Mouse (Mus musculus): ENCODE results near the gene Ap3d1. TPM values are rescaled to one million over a fixed set of nuclear protein-coding genes. Genes with fewer than 3 reads are reported as not detected.
A peak's percentile ranks its signal among the peaks of the same experiment; 100 is the strongest.

Ap3d1 gene
- polyA plus RNA-seq, 1 experiment, result 35.0 TPM

DNA sequence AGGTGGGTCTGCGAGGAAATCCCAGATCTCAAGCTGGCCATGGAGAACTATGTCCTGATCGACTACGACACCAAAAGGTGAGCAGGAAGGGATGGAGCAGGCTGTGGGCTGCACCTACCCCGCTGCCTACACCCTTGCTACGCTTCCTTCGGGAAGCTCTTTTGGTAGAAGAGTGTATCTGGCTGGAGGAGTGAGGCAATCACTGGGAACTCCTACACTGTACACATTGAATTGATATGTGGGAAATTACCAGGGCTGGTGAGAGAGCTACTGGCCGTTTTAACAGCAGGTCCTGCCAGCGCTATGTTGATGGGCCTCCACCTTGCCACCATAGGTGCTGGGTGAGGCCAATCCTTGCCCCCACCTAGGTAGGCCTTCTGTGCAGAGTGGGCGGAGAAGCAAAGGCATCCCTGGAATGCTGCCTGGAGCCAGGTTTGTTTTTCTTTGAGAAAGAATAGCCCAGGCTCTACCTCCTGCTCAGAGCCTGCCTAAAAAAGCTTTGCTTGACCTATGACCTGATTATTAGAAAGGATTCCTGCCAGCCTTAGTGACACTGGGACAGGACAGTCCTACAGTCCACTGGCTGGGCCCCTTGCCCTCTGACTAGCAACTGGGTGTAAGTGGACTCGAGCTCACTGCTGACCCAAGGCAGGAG is 24.2 kb upstream of the Ap3d1 start:
- Histone ChIP-seq H3K27ac (replicated peaks; ENCODE audit: low read depth, low read length) (peak overlapping the region; percentile 94), H3K4me3 (ENCODE audit: insufficient read depth, low read depth, low read length) (no peak overlapping the region), H3K4me1 (ENCODE audit: control insufficient read depth, insufficient read depth, insufficient read length, low read length) (peaks cover 37% of the 10 kb centered on the region)

DNA sequence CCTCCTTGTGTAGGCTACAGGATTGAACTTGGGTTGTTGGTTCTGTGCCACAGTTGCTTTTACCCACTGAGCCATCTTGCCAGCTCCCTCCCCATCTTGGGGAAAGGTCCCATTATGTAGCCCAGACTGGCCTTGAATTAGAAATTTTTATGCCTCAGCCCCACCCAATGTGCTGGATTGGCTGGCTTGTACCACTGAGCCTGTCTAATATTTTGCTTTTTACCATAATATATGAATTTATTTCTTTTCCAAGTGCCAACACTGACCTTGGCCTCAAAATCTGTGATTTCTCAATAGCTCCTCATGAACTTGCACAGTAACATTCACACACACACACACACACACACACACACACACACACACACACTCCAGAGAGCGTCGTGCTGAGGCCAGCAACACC is 23.7 kb upstream of the Ap3d1 start:
- H3K4me1 ChIP-seq (ENCODE audit: control insufficient read depth, insufficient read depth, insufficient read length, low read length), result peaks cover 39% of the 10 kb centered on the region
- H3K4me3 ChIP-seq (ENCODE audit: insufficient read depth, low read depth, low read length), result no peak overlapping the region
- H3K27ac ChIP-seq (replicated peaks; ENCODE audit: low read depth, low read length), result peak overlapping the region; percentile 94

DNA sequence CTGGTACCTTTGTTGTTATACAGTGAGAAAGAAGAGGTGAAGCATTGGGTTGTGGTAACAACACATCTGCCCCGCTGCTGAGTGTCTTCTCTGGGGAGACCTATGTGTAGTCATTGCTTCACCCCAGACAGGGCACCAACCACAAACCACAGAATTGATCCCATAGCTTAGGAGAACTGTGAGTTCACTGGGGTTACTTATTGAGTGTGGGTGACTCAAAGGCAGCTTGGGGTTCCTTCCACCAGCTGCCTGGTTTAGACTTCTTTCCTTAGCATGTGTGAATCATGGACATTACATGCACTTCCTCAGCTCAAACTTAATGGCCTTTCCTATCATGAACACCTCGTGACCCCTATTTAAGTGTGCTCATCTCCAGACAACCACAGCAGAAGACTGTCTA is 21.4 kb upstream of the Ap3d1 start:
- Histone ChIP-seq H3K4me3 (ENCODE audit: insufficient read depth, low read depth, low read length) (no peak overlapping the region), H3K27ac (replicated peaks; ENCODE audit: low read depth, low read length) (peak overlapping the region; percentile 41), H3K4me1 (ENCODE audit: control insufficient read depth, insufficient read depth, insufficient read length, low read length) (peaks cover 46% of the 10 kb centered on the region)

DNA sequence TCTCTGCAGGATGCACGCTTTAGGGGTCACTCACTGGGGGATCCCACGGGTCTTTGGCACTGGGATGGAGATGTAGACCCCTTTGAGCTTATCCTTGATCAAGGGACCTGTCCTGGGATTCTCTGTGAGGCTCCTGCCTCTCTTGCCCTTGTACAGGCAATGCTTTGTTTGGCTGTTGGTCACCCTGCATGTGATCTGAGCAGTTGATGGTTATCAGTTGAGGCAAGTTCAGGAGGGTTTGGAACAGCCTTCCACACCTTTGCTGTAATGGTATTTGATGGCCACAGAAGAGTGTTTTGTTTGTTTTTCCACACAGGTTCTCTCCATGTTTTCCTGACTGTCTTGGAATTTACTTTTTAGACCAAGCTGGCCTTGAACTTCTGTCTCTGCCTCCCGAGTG is 19.8 kb upstream of the Ap3d1 start:
- no peak overlapping the region for H3K27ac ChIP-seq (replicated peaks; ENCODE audit: low read depth, low read length)
- peaks cover 55% of the 10 kb centered on the region for H3K4me1 ChIP-seq (ENCODE audit: control insufficient read depth, insufficient read depth, insufficient read length, low read length)
- H3K4me3 ChIP-seq (ENCODE audit: insufficient read depth, low read depth, low read length), result no peak overlapping the region

DNA sequence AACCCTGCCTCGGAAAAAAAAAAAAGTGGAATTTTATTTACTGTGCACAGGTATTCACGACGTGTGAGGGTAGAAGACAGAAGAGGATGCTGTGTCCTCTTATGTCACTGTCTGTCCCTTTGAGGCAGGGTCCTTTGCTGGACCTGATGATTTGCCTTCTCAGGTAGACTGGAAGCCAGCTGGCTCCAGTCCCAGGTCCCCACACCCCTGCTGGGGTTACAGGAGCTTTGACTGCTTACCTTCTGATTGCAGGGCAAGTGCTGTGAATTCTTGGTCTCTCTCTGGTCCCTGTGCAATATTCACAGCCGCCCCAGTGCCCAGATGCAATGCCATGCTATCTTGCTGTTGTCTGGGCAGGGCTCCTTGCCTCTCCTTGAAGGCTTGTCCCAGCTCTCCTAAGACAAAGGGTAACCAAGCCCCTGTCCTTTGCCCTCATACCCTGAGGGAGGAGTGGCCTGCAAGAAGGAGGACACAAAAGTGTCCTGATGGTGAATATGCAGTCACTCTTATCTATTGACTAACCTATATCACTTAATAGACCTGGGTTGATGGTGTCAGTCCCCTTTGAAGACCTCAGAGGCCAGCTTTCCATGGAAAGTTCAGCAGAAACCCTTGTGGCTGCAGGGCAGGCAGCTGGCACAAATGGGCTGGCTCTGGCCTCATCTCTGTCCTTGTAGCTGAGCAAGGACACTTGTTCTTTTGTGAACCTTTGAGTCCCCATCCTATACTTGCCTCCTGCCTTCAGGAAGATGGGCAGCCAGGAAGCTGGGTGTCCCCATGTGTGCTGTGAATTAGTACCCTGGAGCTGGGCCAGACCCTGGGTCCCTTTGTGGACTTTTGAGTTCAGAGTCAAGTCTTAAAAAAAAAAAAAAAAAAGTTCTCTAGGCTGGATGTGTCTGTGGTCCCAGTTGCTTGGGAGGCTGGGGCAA is 18.8 kb upstream of the Ap3d1 start:
- peak overlapping the region; percentile 21 for H3K27ac ChIP-seq (replicated peaks; ENCODE audit: low read depth, low read length)
- no peak overlapping the region for H3K4me3 ChIP-seq (ENCODE audit: insufficient read depth, low read depth, low read length)
- H3K4me1 ChIP-seq (ENCODE audit: control insufficient read depth, insufficient read depth, insufficient read length, low read length), result peaks cover 60% of the 10 kb centered on the region

DNA sequence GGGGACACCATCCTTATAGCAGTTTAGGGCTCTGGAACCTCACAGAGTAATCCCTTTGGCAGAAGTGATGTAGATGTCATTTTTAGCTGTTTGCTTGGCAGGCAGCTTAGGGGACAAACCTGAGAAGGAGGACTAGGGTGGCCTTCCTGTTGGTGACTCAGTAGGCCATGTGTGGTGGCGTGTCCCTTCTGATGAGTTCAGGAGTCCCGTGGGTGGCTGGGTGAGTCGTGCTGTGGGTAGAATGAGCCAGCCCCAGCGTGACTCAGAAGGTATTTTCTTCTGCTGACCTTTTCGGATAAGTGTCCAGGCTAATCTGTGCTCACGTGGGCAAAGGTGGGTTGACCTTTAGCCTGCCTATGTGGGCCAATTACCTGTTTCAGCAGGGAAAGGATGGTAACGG is 16.6 kb upstream of the Ap3d1 start:
- peak overlapping the region; percentile 19; the same call in 1 of the 2 replicates for H3K27ac ChIP-seq (replicated peaks; ENCODE audit: low read depth, low read length)
- no peak overlapping the region for H3K4me3 ChIP-seq (ENCODE audit: insufficient read depth, low read depth, low read length)
- peaks cover 43% of the 10 kb centered on the region for H3K4me1 ChIP-seq (ENCODE audit: control insufficient read depth, insufficient read depth, insufficient read length, low read length)

DNA sequence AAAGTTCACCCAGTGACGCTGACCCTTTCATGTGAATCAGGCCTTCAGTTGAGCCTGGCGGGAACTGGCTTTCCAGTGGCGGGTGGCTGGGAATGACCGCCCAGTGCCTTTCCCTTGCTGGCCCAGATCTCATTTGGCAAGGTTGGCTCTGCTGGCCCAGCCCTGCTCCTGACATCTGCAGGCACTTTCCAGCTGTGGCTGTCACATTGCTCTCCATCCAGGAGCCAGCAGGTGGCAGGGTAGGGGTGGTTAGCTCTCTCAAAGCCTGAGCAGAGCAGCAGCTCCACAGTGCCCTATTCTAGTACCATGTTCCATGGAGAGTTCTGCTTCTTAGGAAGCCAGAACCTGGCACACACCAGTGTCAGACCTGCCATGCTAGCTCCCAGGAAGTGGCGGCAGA is 15.7 kb upstream of the Ap3d1 start:
- peak overlapping the region; percentile 84 for H3K27ac ChIP-seq (replicated peaks; ENCODE audit: low read depth, low read length)
- H3K4me3 ChIP-seq (ENCODE audit: insufficient read depth, low read depth, low read length), result peak overlapping the region; percentile 94; the same call in 1 of the 2 replicates
- H3K4me1 ChIP-seq (ENCODE audit: control insufficient read depth, insufficient read depth, insufficient read length, low read length), result peaks cover 34% of the 10 kb centered on the region

DNA sequence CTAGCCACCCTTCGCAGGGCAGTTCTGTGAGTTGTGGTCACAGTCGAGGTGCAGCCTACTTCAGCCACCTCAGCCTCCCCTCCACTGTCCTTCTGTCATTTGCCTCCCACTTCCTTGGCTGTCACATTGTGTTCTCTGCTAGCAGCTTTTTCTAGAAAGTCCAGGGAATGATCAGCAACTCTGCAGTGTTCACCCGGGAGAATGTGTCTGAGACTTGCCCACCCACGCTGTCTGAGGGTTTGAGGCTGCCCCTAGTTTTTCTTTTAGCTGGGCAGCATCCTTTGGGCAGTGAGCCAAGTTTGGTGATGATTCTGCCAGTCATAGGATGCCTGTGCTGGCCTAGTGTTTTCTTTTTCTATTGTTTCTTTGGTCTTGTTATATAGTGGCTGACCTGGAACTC is 14.9 kb upstream of the Ap3d1 start:
- H3K4me1 ChIP-seq (ENCODE audit: control insufficient read depth, insufficient read depth, insufficient read length, low read length), result peaks cover 33% of the 10 kb centered on the region
- peak overlapping the region; percentile 84 for H3K27ac ChIP-seq (replicated peaks; ENCODE audit: low read depth, low read length)
- peak overlapping the region; percentile 94 for H3K4me3 ChIP-seq (ENCODE audit: insufficient read depth, low read depth, low read length)

DNA sequence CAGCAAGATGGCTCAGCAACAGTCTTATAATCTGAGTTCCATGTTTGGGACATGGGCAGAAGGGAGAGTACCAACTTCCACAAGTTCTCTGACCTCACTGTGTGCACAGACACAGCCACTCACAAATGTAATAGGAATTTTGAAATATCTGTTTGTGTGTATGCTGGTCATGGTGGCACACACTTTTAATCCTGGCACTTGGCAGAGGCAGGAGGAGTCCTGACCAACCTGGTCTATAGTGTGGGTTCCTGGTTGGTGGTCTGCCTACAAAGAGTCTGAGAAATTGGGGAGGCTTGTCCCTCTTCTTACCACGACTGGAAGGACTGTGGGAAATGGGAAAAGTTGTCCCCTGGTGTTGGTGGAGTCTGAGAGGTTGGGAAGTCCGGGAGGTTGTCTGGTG is 14.4 kb upstream of the Ap3d1 start:
- H3K27ac ChIP-seq (replicated peaks; ENCODE audit: low read depth, low read length), result peak overlapping the region; percentile 84
- H3K4me3 ChIP-seq (ENCODE audit: insufficient read depth, low read depth, low read length), result peak overlapping the region; percentile 94
- H3K4me1 ChIP-seq (ENCODE audit: control insufficient read depth, insufficient read depth, insufficient read length, low read length), result peaks cover 30% of the 10 kb centered on the region

DNA sequence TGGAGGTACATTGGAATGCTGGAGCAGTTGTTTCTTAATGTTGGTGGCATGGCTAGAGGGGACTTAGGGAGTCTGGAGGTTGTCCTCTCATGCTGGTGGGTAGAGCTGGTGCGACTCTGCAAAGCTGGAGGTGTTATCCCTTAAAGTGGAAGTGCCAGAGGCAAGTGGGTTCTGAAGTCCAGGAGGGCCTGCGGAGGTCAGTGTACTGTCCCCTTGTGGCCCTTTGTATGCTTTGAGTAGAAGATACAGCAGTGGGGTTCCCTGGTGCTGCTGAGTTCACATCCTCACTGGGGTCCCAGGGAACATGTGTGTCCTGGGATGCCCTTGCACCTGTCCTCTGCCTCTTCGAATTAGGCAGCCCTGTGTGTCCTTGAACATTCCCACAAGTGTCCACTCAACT is 14.0 kb upstream of the Ap3d1 start:
- Histone ChIP-seq H3K27ac (replicated peaks; ENCODE audit: low read depth, low read length) (peak overlapping the region; percentile 84), H3K4me1 (ENCODE audit: control insufficient read depth, insufficient read depth, insufficient read length, low read length) (peaks cover 30% of the 10 kb centered on the region), H3K4me3 (ENCODE audit: insufficient read depth, low read depth, low read length) (peak overlapping the region; percentile 94)

DNA sequence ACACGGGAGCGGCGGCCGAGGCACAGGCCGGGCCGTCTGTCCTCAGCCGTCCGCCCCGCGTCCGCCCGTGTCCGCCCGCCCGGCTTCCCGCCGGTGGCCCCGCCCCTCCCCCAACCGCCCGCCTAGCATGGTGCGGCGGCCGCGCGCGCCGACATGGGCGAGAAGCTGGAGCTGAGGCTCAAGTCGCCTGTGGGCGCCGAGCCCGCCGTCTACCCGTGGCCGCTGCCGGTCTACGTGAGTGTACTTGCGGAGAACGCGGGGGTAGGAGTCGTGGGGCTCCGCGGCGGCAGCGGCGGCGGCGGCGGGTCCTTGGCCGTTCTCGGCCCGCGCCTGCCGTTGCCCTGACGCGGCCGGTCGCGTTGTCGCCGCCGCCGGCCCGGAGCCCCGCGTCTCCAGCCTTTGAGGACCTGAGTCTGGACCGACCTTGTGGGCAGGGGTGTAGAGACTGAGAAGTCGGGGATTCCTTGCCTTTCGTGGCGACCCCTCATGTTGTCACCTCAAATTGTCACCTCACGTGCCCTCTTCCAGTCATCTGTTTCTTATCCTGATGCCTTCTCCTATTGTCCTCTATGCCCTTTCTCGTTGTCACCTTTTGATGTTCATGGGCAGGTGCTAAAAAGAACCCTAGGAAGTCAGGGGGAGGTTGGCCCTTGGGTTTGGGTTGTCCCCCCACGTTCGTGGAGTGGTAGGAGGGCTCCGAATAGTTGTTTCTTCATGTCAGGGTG is 13.4 kb upstream of the Ap3d1 start:
- H3K4me3 ChIP-seq (ENCODE audit: insufficient read depth, low read depth, low read length), result peak overlapping the region; percentile 94
- peaks cover 25% of the 10 kb centered on the region for H3K4me1 ChIP-seq (ENCODE audit: control insufficient read depth, insufficient read depth, insufficient read length, low read length)
- peak overlapping the region; percentile 84 for H3K27ac ChIP-seq (replicated peaks; ENCODE audit: low read depth, low read length)

DNA sequence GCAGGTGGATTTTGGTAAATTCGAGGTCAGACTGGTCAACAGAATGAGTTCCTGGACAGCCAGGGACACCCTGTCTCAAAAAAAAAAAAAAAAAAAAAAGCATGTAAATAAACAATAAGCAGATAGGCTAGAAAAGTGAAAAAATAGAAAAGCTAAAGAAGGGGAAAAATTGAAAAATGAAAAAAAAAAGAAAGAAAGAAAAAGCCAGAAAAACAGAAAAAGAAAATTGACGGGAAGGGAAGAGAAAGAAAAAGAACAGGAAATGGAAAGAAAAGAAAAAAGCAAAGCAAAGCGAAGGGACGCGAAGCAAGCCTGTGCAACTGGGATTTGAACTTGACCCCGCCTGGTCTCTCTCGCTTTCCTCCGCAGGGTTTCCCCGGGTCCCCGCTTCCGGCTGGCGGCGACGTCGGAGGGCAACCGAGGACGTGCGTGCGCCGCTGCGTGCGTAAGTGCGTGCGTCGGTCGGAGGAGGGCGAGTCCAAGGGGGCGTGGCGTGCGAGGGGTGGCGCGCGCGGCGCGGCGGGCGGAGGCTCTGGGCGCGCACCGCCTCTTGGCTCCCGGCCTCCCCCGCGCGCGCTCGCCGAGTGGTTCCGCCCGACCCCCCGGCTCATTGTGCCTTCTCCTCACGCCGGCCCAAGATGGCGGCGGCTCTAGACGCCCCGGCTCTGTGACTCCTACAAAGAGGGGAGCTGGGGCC is 12.7 kb upstream of the Ap3d1 start, which contains the start of gene Dot1l:
TSS of gene Dot1l (plus strand) at position 613 of the 697 bp plus-strand sequence.
- peak within 1 kb of the TSS; percentile 94 for H3K4me3 ChIP-seq (ENCODE audit: insufficient read depth, low read depth, low read length)
- H3K27ac ChIP-seq (replicated peaks; ENCODE audit: low read depth, low read length), result peak within 1 kb of the TSS; percentile 84
- H3K4me1 ChIP-seq (ENCODE audit: control insufficient read depth, insufficient read depth, insufficient read length, low read length), result peaks cover 25% of the 10 kb centered on the region

DNA sequence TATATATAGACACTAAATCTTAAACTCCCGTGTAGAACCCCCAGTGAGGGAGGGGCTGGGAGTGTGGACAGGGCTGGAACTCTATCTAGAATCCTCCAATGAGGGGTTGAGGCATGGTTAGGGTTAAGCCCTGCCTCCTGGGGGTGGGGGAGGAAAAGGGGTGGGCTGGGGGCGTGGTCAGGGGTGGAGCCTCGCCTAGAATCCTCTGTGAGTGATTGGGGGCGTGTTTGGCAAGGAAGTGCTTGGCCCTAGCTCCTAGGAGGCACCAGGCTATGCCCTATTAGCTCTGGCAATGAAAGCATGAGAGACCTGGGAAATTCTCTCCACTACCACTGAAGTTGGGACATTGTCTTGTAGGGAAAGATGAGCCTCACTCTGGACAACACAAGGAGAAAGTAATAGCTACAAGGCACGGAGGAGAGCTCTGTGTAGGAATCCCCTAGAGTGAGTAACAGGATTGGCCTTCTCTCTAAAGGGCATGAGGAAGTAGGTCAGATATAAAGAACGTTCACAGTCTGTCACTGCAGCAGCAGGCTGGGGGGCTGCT is 10.1 kb upstream of the Ap3d1 start:
- Histone ChIP-seq H3K4me1 (ENCODE audit: control insufficient read depth, insufficient read depth, insufficient read length, low read length) (peaks cover 14% of the 10 kb centered on the region), H3K27ac (replicated peaks; ENCODE audit: low read depth, low read length) (peak overlapping the region; percentile 93), H3K4me3 (ENCODE audit: insufficient read depth, low read depth, low read length) (peak overlapping the region; percentile 42)

DNA sequence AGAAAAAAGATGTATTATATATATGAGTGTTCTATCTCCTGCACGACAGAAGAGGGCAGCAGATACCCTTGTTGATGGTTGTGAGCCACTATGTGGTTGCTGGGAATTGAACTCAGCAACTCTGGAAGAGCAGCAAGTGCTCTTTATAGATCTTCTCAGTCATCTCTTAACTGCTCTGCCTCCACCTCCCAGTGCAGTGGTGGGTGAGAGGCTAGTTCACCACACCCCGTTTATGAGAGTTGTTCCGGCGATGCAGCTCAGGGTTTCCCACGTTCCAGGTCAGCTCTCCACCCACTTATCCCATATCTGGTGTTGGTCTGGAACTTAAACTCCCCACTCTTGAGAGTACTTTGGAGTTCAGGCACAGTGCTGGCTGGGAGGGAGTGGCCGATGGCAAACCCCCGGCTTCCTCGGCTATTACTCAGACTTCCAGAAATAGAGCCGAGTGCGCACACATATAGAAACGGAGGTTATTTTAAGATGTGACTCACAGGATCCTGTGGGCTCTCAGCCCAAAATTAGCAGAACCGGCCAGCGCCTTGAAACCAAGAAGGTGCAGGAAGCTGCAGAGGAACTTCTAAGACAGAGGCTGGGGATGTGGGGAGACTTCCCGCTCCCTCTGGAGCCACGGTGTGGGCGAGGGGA is 9.2 kb upstream of the Ap3d1 start:
- Histone ChIP-seq H3K4me3 (ENCODE audit: insufficient read depth, low read depth, low read length) (peak overlapping the region; percentile 42), H3K27ac (replicated peaks; ENCODE audit: low read depth, low read length) (peak overlapping the region; percentile 93)

More for the DNA sequence above, 9.2 kb upstream of the Ap3d1 start:
- peaks cover 6% of the 10 kb centered on the region for H3K4me1 ChIP-seq (ENCODE audit: control insufficient read depth, insufficient read depth, insufficient read length, low read length)
